Mouse (Mus musculus): ENCODE data around the gene Cphx3. TPM values are rescaled to one million over a fixed set of nuclear protein-coding genes. Genes with fewer than 3 reads are reported as not detected.
"Not testable (repeated sequence)": the region's sequence is repeated elsewhere in the genome, so short reads cannot be mapped to it uniquely, and the experiment has no call there.

The Cphx3 gene
- total and polyA plus RNA-seq, 2 experiments from 2014 or later = not detected

GRCm38 (mm10) chr14:26066574-26067324, 15.3 kb upstream of the Cphx3 start:
- not testable (repeated sequence) for DNase-seq (ENCODE audit: low spot score); H3K9me3 ChIP-seq (replicated peaks; ENCODE audit: control insufficient read depth, low read length); H3K4me2 ChIP-seq (ENCODE audit: low read depth, low read length); H3K27ac ChIP-seq (ENCODE audit: low read depth); H3K36me3 ChIP-seq (replicated peaks; ENCODE audit: control insufficient read depth, insufficient read depth, low read length); H3K4me1 ChIP-seq (ENCODE audit: control insufficient read depth, insufficient read depth); H3K9ac ChIP-seq (replicated peaks; ENCODE audit: low read depth, low read length); H3K27me3 ChIP-seq (ENCODE audit: control insufficient read depth, insufficient read depth, low read length); H3K4me3 ChIP-seq (ENCODE audit: low read depth, low read length)
- no CpG with 5 or more reads among the region's 44 CpGs for WGBS
- ATAC-seq (ENCODE audit: insufficient read depth, low read depth) = peak; percentile 58

- not testable (repeated sequence) for H3K36me3 ChIP-seq (replicated peaks; ENCODE audit: control insufficient read depth, insufficient read depth, low read length); H3K27ac ChIP-seq (ENCODE audit: low read depth); H3K9me3 ChIP-seq (replicated peaks; ENCODE audit: control insufficient read depth, low read length); H3K27me3 ChIP-seq (ENCODE audit: control insufficient read depth, insufficient read depth, low read length); DNase-seq (ENCODE audit: low spot score); H3K4me2 ChIP-seq (ENCODE audit: low read depth, low read length); H3K9ac ChIP-seq (replicated peaks; ENCODE audit: low read depth, low read length); H3K4me1 ChIP-seq (ENCODE audit: control insufficient read depth, insufficient read depth); H3K4me3 ChIP-seq (ENCODE audit: low read depth, low read length)
- WGBS = no CpG with 5 or more reads among the region's 10 CpGs
- peak; percentile 64; the same call in 1 of the 2 replicates for ATAC-seq (ENCODE audit: insufficient read depth, low read depth)
Observed at GRCm38 (mm10) chr14:26067325-26067633, 14.8 kb upstream of the Cphx3 start, which contains the start of gene Tmem254c. Gene Tmem254c, minus strand, starts transcription at chr14:26067355.

- WGBS = no CpG with 5 or more reads among the region's 5 CpGs
- not testable (repeated sequence) for DNase-seq (ENCODE audit: low spot score); H3K4me1 ChIP-seq (ENCODE audit: control insufficient read depth, insufficient read depth); ATAC-seq (ENCODE audit: insufficient read depth, low read depth); H3K36me3 ChIP-seq (replicated peaks; ENCODE audit: control insufficient read depth, insufficient read depth, low read length); H3K27ac ChIP-seq (ENCODE audit: low read depth); H3K4me2 ChIP-seq (ENCODE audit: low read depth, low read length); H3K4me3 ChIP-seq (ENCODE audit: low read depth, low read length); H3K27me3 ChIP-seq (ENCODE audit: control insufficient read depth, insufficient read depth, low read length); H3K9me3 ChIP-seq (replicated peaks; ENCODE audit: control insufficient read depth, low read length); H3K9ac ChIP-seq (replicated peaks; ENCODE audit: low read depth, low read length)
Observed at GRCm38 (mm10) chr14:26076620-26077390, 5.3 kb upstream of the Cphx3 start.

- not testable (repeated sequence) for H3K36me3 ChIP-seq (replicated peaks; ENCODE audit: control insufficient read depth, insufficient read depth, low read length); H3K9ac ChIP-seq (replicated peaks; ENCODE audit: low read depth, low read length); H3K9me3 ChIP-seq (replicated peaks; ENCODE audit: control insufficient read depth, low read length); H3K4me1 ChIP-seq (ENCODE audit: control insufficient read depth, insufficient read depth); H3K4me2 ChIP-seq (ENCODE audit: low read depth, low read length); H3K27me3 ChIP-seq (ENCODE audit: control insufficient read depth, insufficient read depth, low read length); ATAC-seq (ENCODE audit: insufficient read depth, low read depth); H3K27ac ChIP-seq (ENCODE audit: low read depth); H3K4me3 ChIP-seq (ENCODE audit: low read depth, low read length); DNase-seq (ENCODE audit: low spot score)
- WGBS = no CpG with 5 or more reads among the region's 6 CpGs
Observed at GRCm38 (mm10) chr14:26081216-26081615, 881 bp upstream of the Cphx3 start, which contains the start of gene Cphx2. Gene Cphx2, plus strand, starts transcription at chr14:26081516.

GRCm38 (mm10) chr14:26097622-26098021, 15.5 kb downstream of the Cphx3 start:
- not testable (repeated sequence) for ATAC-seq (ENCODE audit: insufficient read depth, low read depth); H3K36me3 ChIP-seq (replicated peaks; ENCODE audit: control insufficient read depth, insufficient read depth, low read length); H3K4me2 ChIP-seq (ENCODE audit: low read depth, low read length)

GRCm38 (mm10) chr14:26118150-26118549, 36.1 kb downstream of the Cphx3 start, which contains the start of gene Duxbl2:
Gene Duxbl2, plus strand, starts transcription at chr14:26118349.
- H3K36me3 ChIP-seq (replicated peaks; ENCODE audit: control insufficient read depth, insufficient read depth, low read length); H3K9ac ChIP-seq (replicated peaks; ENCODE audit: low read depth, low read length); H3K27me3 ChIP-seq (ENCODE audit: control insufficient read depth, insufficient read depth, low read length); H3K27ac ChIP-seq (ENCODE audit: low read depth); DNase-seq (ENCODE audit: low spot score); ATAC-seq (ENCODE audit: insufficient read depth, low read depth); H3K4me1 ChIP-seq (ENCODE audit: control insufficient read depth, insufficient read depth); H3K4me2 ChIP-seq (ENCODE audit: low read depth, low read length); H3K9me3 ChIP-seq (replicated peaks; ENCODE audit: control insufficient read depth, low read length); H3K4me3 ChIP-seq (ENCODE audit: low read depth, low read length): not testable (repeated sequence)
- no CpG with 5 or more reads among the region's 7 CpGs for WGBS

More at GRCm38 (mm10) chr14:26097622-26098021, 15.5 kb downstream of the Cphx3 start:
- not testable (repeated sequence) for H3K9me3 ChIP-seq (replicated peaks; ENCODE audit: control insufficient read depth, low read length); DNase-seq (ENCODE audit: low spot score); H3K4me1 ChIP-seq (ENCODE audit: control insufficient read depth, insufficient read depth); H3K27ac ChIP-seq (ENCODE audit: low read depth); H3K9ac ChIP-seq (replicated peaks; ENCODE audit: low read depth, low read length); H3K27me3 ChIP-seq (ENCODE audit: control insufficient read depth, insufficient read depth, low read length); H3K4me3 ChIP-seq (ENCODE audit: low read depth, low read length)
- no CpG with 5 or more reads among the region's 3 CpGs for WGBS

- not testable (repeated sequence) for H3K4me1 ChIP-seq (ENCODE audit: control insufficient read depth, insufficient read depth); H3K9me3 ChIP-seq (replicated peaks; ENCODE audit: control insufficient read depth, low read length); H3K9ac ChIP-seq (replicated peaks; ENCODE audit: low read depth, low read length); DNase-seq (ENCODE audit: low spot score); H3K36me3 ChIP-seq (replicated peaks; ENCODE audit: control insufficient read depth, insufficient read depth, low read length); H3K27me3 ChIP-seq (ENCODE audit: control insufficient read depth, insufficient read depth, low read length); H3K4me2 ChIP-seq (ENCODE audit: low read depth, low read length); H3K4me3 ChIP-seq (ENCODE audit: low read depth, low read length); H3K27ac ChIP-seq (ENCODE audit: low read depth)
- WGBS = no CpG with 5 or more reads among the region's 18 CpGs
- ATAC-seq (ENCODE audit: insufficient read depth, low read depth) = peak; percentile 73
Observed at GRCm38 (mm10) chr14:26118550-26119000, 36.5 kb downstream of the Cphx3 start.

- not testable (repeated sequence) for DNase-seq (ENCODE audit: low spot score); ATAC-seq (ENCODE audit: insufficient read depth, low read depth); H3K9ac ChIP-seq (replicated peaks; ENCODE audit: low read depth, low read length); H3K36me3 ChIP-seq (replicated peaks; ENCODE audit: control insufficient read depth, insufficient read depth, low read length); H3K27me3 ChIP-seq (ENCODE audit: control insufficient read depth, insufficient read depth, low read length); H3K4me3 ChIP-seq (ENCODE audit: low read depth, low read length); H3K4me1 ChIP-seq (ENCODE audit: control insufficient read depth, insufficient read depth); H3K9me3 ChIP-seq (replicated peaks; ENCODE audit: control insufficient read depth, low read length); H3K27ac ChIP-seq (ENCODE audit: low read depth); H3K4me2 ChIP-seq (ENCODE audit: low read depth, low read length)
- WGBS = no CpG with 5 or more reads among the region's 7 CpGs
Observed at GRCm38 (mm10) chr14:26119095-26119494, 37.0 kb downstream of the Cphx3 start.

Measured in heart, postnatal 0 days (tissue).